Mouse (Mus musculus) right cerebral cortex, postnatal 10 days (tissue): ENCODE data around the gene Crebl2.

Experiments used
- DNase-seq, 2 experiments: peaks; one replicate each; pipeline ENCODE4 v3.0.0; 2021; ENCODE audit warnings: low spot score in 2 of 2

The Crebl2 gene

DNA sequence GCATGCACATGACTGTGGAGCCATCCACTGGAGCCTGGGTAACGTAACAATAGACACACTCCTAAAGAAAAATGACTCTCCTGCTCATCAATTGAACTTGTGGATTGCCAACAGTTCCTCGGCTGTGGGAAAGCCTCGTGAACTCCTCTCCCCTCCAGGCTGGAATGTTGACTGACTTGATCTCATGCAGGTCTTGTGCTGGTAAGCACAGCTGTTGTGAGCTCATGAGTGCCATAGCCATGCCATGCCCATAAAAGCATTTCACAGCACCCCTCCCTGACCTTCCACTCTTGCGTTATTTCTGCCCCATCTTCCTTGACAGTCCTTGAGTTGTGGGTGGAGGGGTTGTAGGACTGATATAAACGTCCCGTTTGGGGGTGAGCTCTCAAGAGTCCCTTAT lies 9.5 kb upstream of the Crebl2 start:
- no peak for DNase-seq

GRCm38 (mm10) chr6:134822844-134823243 lies 7.1 kb upstream of the Crebl2 start:
- no peak for DNase-seq

GRCm38 (mm10) chr6:134830776-134831175 lies 822 bp downstream of the Crebl2 start:
- DNase-seq: no peak

GRCm38 (mm10) chr6:134834585-134835251 lies 4.8 kb downstream of the Crebl2 start:
- DNase-seq: no peak

- DNase-seq: no peak
These were observed 8.2 kb downstream of the Crebl2 start for GRCm38 (mm10) chr6:134838111-134838510.

- DNase-seq: no peak
These were observed 10.4 kb downstream of the Crebl2 start for GRCm38 (mm10) chr6:134840346-134840745.

GRCm38 (mm10) chr6:134845726-134846125 lies 15.8 kb downstream of the Crebl2 start:
- DNase-seq: no peak

DNA sequence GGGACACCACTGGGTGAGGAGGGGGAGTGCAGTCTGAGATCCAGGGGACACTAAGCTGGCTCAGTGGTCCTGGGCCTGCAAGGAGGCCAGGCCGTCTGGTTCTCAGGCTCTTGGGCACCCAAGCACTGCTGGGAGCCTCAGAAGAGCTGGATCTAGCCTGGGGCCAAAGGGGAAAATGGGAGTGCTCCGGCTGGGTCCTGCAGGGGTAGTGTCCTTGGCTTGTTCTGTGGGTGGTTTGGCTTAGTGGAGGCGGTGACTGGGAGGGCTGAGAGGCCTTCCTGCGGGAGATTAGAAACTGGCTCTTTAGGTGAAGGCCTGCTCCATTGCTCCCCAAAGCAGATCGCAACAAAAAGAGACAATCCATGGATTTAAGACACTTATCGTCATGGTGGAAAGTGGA lies 16.4 kb downstream of the Crebl2 start:
- no peak for DNase-seq

DNA sequence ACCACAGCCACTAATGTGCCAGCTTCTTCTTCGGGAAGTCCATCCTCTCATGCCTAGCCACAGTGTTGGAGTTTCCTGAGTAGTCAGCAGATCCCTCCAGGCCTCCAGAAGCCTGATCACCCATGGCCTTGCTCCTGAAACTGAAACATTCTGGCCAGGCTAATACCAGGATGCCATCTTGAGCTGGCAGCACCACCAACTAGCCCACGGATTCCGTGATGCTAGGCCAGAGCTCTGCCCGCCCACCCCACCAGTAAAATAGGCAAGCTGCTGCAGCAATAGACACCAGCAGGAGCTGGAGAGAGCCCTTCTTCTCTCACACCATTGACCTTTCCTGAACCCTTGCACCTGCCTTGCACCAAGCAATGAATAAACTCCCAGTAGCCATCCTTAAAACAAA lies 17.6 kb downstream of the Crebl2 start:
- DNase-seq: no peak

- DNase-seq: peak in 1 of 2 experiments; percentile 41
These were observed 18.4 kb downstream of the Crebl2 start for GRCm38 (mm10) chr6:134848197-134848890.

DNA sequence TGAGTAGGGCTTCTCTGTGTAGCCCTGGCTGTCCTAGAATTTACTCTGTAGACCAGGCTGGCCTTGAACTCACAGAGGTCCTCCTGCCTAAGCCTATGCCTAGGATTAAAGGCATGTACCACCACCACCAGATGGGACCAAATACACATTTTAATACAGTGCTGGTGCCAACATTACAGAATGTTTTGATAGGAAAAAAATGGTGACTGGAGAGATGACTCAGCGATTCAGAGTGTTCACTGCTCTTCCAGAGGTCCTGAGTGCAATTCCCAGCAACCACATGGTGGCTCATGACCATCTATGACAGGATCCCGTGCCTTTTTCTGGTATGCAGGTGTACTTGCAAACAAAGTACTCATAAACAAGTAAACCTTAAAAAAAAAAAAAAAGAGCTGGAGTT lies 19.5 kb downstream of the Crebl2 start:
- DNase-seq: no peak

GRCm38 (mm10) chr6:134849985-134850384 lies 20.0 kb downstream of the Crebl2 start:
- DNase-seq: no peak

DNA sequence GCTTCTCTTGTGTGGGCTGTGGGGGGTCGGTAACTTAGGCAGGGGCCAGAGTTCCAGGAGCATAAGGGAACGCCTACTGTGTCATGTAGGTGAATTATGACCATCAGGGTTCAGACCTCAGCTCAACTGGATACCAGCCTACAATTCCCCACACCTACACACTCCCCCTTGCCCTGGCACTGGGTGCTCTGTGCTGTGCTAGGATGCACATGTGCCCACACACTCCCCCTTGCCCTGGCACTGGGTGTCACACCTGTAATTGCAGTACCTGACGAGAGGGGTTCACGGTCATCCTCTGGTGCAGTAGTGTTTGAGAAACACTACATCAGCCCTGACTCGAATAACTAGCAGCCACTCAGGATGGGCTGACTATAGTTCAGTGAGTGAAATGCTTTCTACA lies 24.8 kb downstream of the Crebl2 start:
- no peak for DNase-seq

DNA sequence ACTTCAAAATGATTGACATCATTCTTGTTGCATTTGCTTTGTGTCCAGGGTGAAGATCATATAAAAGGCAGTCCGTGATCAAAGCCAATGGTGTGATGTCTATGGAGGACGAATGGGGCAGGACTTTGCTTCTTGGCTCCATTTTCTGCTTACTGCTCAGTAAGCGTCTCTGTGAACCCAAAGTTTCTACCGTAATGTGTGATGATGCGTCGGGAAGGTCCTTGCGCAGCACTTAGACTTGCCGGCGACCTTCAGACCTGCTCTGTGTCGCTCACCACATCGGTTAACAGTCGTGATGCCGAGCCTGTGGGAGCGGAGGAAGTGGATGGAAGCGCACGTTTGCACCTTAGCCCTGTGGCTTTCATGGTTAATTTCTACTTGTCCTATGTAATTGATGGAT lies 26.0 kb downstream of the Crebl2 start:
- DNase-seq: no peak

DNA sequence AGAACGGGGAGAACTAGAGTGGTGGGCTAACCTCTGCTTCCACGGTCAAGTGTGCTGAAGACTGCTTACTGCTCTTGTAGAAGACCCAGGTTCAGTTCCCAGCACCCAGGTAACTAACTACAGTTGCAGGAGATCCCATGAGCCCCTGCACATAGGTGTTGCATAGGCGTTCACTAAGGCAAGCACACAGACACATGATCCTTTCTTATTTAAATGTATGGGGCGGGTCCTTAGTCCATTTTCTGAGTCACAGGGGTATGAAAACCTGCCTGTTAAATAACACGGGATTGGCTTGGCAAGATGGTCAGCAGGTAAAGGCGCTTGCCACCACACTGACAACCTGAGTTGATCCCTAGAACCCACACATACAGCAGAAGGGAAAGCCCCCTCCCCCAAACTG lies 29.1 kb downstream of the Crebl2 start:
- no peak for DNase-seq

- no peak for DNase-seq
These were observed 30.3 kb downstream of the Crebl2 start for GRCm38 (mm10) chr6:134860275-134860674.

DNA sequence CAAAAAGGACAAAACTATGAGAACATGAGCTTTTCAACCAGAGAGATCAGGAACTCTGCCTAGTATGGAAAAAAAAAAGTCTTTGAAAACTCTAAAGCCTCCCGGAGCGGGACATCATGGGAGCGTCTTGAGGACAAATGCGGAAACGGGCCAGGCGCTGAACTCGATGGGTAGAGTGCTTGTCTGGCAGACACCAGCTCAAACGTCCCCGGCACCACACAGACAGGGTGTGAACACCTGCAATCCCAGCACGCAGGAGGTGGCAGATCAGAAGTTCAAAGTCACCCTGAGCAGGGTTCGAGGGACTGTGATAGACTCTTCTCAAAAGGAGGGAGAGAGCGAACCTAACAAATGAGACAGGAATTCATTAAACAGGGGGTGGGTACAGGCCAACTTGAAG lies 31.4 kb downstream of the Crebl2 start:
- no peak for DNase-seq

- DNase-seq: peak; percentile 49 to 63
These were observed 32.7 kb downstream of the Crebl2 start for GRCm38 (mm10) chr6:134862671-134863104.

DNA sequence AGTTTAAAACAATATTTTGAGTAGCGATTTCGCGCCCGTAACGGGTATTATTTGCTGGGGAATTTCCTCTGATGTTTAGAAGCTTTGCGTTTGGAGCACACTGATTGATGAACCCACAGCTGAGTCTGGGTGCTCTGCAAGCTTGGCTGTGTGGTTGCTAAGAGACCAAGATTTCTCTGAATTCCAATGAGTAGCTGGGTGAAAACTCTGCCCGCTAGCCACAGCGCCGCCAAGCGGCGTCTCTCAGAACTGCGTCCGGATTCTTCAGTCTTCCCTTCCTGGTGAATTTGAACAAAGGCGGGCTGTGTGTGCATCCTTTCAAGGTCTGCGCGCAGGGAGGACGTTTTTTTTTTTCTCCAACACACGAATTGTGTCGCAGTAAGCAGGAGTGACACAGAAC lies 33.2 kb downstream of the Crebl2 start:
- peak; percentile 97 to 99 for DNase-seq

GRCm38 (mm10) chr6:134866113-134866512 lies 36.2 kb downstream of the Crebl2 start:
- no peak for DNase-seq

DNA sequence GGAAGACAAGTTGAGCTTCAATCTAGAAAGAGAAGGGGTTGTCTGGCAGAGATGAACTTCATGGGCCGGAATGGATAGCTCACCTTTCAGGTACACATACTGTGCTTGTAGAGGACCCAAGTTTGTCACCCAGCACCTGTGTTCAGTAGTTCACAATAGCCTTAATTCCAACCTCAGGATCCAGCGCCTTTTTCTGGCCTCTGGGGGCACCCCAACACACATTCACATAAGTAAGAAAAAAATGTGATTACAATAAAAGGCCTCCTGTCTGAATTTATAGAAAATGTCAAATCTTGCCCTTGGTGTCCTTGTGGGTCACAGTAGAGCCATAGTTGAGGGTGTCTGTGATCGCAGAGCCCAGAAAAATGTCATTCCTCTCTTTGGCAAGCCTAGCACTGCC lies 37.4 kb downstream of the Crebl2 start:
- DNase-seq: no peak

DNA sequence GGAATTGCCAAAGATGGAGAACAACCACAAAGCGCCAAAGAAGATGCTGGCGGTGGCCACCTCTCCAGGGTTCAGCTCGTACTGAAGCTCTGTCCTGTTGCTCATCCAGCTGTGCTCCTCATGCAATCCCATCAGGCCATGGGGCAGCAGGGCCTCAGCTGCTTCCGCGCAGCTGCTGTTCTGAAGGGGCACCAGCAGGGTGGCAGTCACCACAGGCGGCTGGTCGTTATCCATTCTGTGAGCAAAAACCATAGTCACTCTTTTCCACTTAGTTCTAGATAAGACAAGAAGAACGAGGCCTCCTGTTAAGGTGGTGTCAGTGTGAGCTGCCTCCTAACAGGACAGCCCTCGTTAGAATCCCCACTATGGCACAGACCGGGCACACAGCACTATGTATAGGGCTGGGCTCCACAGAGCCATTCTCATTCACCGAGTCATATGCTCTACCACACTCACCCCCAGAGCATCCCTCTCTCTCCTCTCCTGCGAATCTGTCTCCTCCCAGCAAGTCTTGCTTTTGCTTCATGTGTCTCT lies 40.3 kb downstream of the Crebl2 start:
- DNase-seq: no peak

DNA sequence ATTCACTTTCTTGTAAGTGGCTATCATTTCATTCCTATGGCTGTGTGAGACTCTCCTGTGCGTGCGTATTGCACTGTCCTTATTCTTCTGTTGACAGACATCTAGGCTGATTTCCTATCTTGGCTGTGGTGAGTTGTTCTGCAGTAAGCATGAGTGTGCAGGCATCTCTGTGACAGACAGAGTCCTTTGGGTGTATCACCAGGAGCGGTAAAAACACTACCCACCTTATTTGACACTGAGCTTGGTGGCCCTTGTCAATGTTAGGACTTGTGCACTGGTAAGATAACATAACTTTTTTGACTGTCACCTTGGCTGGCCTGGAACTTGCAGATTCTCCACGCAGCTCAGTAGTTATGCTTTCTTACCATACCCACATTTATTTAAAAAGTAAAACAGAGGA lies 40.9 kb downstream of the Crebl2 start:
- DNase-seq: no peak
